Mouse (Mus musculus) brain, embryonic 14.5 days (tissue): ENCODE results near the gene Lrrc55. TPM values are rescaled to one million over a fixed set of nuclear protein-coding genes. Genes with fewer than 3 reads are reported as not detected.

Experiments used
- DNase-seq: peaks from one replicate; pipeline ENCODE4 v3.0.0-alpha.2; 2011; ENCODE audit warnings: low read depth
- CTCF ChIP-seq: fragments of 200-500 bp; IDR thresholded peaks from 2 replicates; pipeline ENCODE4 v1.5.1; 2012; ENCODE audit warnings: inconsistent platforms, mild to moderate bottlenecking, moderate library complexity, borderline replicate concordance; ENCODE audit not compliant: insufficient read depth, insufficient read length; ENCODE audit errors: extremely low read depth
- POLR2A ChIP-seq: fragments of 200-500 bp; IDR thresholded peaks from 2 replicates; pipeline ENCODE4 v1.6.1; 2012; ENCODE audit warnings: mild to moderate bottlenecking, inconsistent platforms, borderline replicate concordance; ENCODE audit not compliant: poor library complexity, insufficient read depth, insufficient read length, severe bottlenecking; ENCODE audit errors: extremely low read depth
- polyA plus RNA-seq: library from polyadenylated mRNA; depleted of rRNA; stranded (reverse); fragments of >200 nt; gene quantifications from 2 replicates; pipeline ENCODE4 v1.2.3, GENCODE M21; 2012

The Lrrc55 gene
- polyA plus RNA-seq, 1 experiment = 20.2 TPM

- no peak for TF ChIP-seq CTCF
- TF ChIP-seq POLR2A = no peak
- no peak for DNase-seq
Observed at GRCm38 (mm10) chr2:85209301-85209700, 12.3 kb upstream of the Lrrc55 start.

GRCm38 (mm10) chr2:85205170-85205569 is 8.2 kb upstream of the Lrrc55 start:
- TF ChIP-seq POLR2A (no peak), CTCF (no peak)
- DNase-seq = peak; percentile 24

- TF ChIP-seq POLR2A = no peak
- TF ChIP-seq CTCF = no peak
- DNase-seq = peak; percentile 77
Observed at GRCm38 (mm10) chr2:85198011-85198965, 1.3 kb upstream of the Lrrc55 start.

- no peak for TF ChIP-seq POLR2A
- TF ChIP-seq CTCF = no peak
- no peak for DNase-seq
Observed at GRCm38 (mm10) chr2:85194566-85194965, 2.4 kb downstream of the Lrrc55 start.

GRCm38 (mm10) chr2:85187582-85188151 is 9.3 kb downstream of the Lrrc55 start:
- TF ChIP-seq CTCF = no peak
- no peak for TF ChIP-seq POLR2A
- peak; percentile 63 for DNase-seq

GRCm38 (mm10) chr2:85178139-85178800 is 18.7 kb downstream of the Lrrc55 start:
- TF ChIP-seq POLR2A = no peak
- TF ChIP-seq CTCF = no peak
- DNase-seq = no peak

DNA sequence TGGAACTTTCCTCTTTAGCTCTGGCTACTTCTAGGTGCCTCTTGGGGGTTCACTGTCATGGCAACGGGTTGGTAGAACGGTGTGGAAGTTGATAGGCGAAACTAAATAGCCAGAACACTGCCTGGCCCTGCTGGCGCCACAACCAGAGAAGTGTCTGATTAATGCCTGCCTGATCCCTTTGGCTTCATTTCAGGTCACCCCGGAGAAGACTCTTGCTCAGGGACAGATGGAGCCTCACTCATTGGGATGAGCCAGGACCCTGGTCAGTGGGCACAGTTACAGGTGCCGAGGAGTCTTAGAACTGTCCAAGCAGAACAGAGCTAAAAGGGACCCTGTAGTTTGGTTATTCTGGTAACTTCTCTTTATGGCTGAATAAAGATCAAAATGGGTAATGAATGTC is 23.5 kb downstream of the Lrrc55 start:
- DNase-seq = no peak
- TF ChIP-seq CTCF = no peak

- TF ChIP-seq POLR2A (no peak), CTCF (no peak)
- DNase-seq = no peak
Observed at GRCm38 (mm10) chr2:85172763-85173103, 24.3 kb downstream of the Lrrc55 start.

- TF ChIP-seq CTCF (no peak), POLR2A (no peak)
- peak; percentile 9 for DNase-seq
Observed at GRCm38 (mm10) chr2:85172071-85172762, 24.8 kb downstream of the Lrrc55 start.

- TF ChIP-seq CTCF = no peak
- no peak for TF ChIP-seq POLR2A
- no peak for DNase-seq
Observed at GRCm38 (mm10) chr2:85168327-85168726, 28.7 kb downstream of the Lrrc55 start.

DNA sequence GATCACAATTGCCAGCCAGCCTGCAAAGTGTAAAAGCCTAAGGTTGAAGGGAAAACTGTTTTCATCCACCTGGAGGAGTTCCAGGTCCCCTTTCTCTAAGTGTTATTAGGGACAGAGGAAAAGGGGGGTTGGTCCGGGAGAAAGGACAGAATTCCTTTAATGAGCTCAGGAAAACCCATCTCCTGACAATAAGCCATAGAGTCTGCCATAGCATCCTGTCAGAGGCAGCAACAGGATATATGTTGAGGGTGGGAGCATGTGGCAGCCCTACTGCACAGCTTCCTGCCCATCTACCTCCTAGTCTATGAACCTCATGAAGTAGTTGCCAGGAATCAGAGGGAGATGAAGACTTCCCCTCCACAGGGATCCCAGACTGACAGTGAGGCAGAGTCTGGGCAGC is 29.4 kb downstream of the Lrrc55 start:
- TF ChIP-seq CTCF (no peak), POLR2A (no peak)

DNA sequence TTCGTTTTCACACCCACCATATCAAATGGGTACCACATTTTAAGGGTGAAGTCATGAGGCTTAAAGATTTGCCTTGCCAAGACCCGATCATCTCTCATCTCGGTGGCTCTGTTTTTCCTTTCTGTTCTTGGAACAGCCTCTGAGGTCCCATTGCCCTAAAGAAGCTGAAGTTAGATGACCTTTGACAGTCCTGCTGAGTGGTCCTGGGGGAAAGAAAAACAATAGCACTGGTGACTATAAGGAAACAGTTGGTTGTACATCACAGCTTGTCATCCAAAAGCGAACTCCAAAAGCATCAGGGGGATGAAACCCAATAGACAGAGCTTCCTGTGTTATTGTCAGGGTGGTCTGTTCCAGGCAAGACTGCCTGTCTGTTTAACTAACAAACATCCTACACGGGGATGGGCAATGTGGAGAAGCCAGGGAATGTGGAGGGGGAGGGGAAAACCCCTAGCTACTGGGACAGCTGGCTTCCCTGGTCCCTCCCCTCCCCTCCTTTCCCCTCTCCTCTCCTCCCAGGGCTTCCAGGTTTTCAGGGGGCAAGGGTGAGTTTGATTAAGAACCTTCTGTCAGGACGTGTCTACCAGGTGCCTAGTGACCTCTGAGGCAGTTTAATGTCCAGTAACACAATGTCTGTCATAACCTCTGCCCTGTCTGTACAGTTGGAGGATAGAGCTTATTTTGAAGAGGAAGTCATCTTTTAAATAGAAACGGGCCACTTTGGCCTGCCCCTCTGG is 33.5 kb downstream of the Lrrc55 start:
- peak; percentile 12 for DNase-seq
- TF ChIP-seq CTCF = no peak

More for the DNA sequence above, 29.4 kb downstream of the Lrrc55 start:
- DNase-seq = peak; percentile 21
